Mouse (Mus musculus): ENCODE results near the gene Lce1k. TPM values are rescaled to one million over a fixed set of nuclear protein-coding genes. Genes with fewer than 3 reads are reported as not detected.

The Lce1k gene
- polyA plus RNA-seq (2012; rRNA removed; ENCODE audit: low replicate concordance), result 0.76 TPM in 1 of 2 replicates, not detected in the other

GRCm38 (mm10) chr3:92807791-92808190 is at the start of gene Lce1k:
Gene Lce1k, minus strand, starts transcription at chr3:92807891.

GRCm38 (mm10) chr3:92851186-92851585 is 43.5 kb upstream of the Lce1k start, which contains the start of gene Lce1l:
Gene Lce1l, minus strand, starts transcription at chr3:92851286.

GRCm38 (mm10) chr3:92827108-92827507 is 19.4 kb upstream of the Lce1k start, which contains the start of gene Kprp:
Gene Kprp, minus strand, starts transcription at chr3:92827247.

GRCm38 (mm10) chr3:92790414-92790813 is 17.3 kb downstream of the Lce1k start, which contains the start of gene Lce1j:
Gene Lce1j, minus strand, starts transcription at chr3:92790514.

GRCm38 (mm10) chr3:92778799-92779198 is 28.9 kb downstream of the Lce1k start, which contains the start of gene Lce1i:
Gene Lce1i, minus strand, starts transcription at chr3:92778899.

GRCm38 (mm10) chr3:92764965-92765364 is 42.7 kb downstream of the Lce1k start, which contains the start of gene Lce1h:
Gene Lce1h, minus strand, starts transcription at chr3:92765065.

Other genes with a start within 250 kb of the Lce1k start
- 1.4 TPM in 1 of 2 replicates, not detected in the other for gene Ivl, start 234.2 kb downstream of the Lce1k start, polyA plus RNA-seq (2012; rRNA removed; ENCODE audit: low replicate concordance)
- gene Smcp, start 218.9 kb downstream of the Lce1k start, polyA plus RNA-seq (2012; rRNA removed; ENCODE audit: low replicate concordance), result 0.24 TPM in 1 of 2 replicates, not detected in the other
- gene 2210017I01Rik, start 200.4 kb downstream of the Lce1k start, polyA plus RNA-seq (2012; rRNA removed; ENCODE audit: low replicate concordance), result 0.20 TPM in 1 of 2 replicates, not detected in the other
- gene Lce6a, start 186.2 kb downstream of the Lce1k start, polyA plus RNA-seq (2012; rRNA removed; ENCODE audit: low replicate concordance), result 0.66 and 1.3 TPM in 2 replicates
- 0.86 and 4.6 TPM in 2 replicates for gene Lce1a1, start 159.6 kb downstream of the Lce1k start, polyA plus RNA-seq (2012; rRNA removed; ENCODE audit: low replicate concordance)
- gene Lce1b, start 151.0 kb downstream of the Lce1k start, polyA plus RNA-seq (2012; rRNA removed; ENCODE audit: low replicate concordance), result 1.4 and 8.5 TPM in 2 replicates
- gene Lce1a2, start 137.6 kb downstream of the Lce1k start, polyA plus RNA-seq (2012; rRNA removed; ENCODE audit: low replicate concordance), result 0.92 and 8.4 TPM in 2 replicates
- gene Lce1c, start 128.6 kb downstream of the Lce1k start, polyA plus RNA-seq (2012; rRNA removed; ENCODE audit: low replicate concordance), result 1.2 and 5.9 TPM in 2 replicates
- 0.31 and 3.0 TPM in 2 replicates for gene Lce1d, start 120.7 kb downstream of the Lce1k start, polyA plus RNA-seq (2012; rRNA removed; ENCODE audit: low replicate concordance)
- gene Lce1e, start 98.8 kb downstream of the Lce1k start, polyA plus RNA-seq (2012; rRNA removed; ENCODE audit: low replicate concordance), result 0.93 TPM in 1 of 2 replicates, not detected in the other
- 0.91 TPM in 1 of 2 replicates, not detected in the other for gene Lce1f, start 87.5 kb downstream of the Lce1k start, polyA plus RNA-seq (2012; rRNA removed; ENCODE audit: low replicate concordance)
- not detected in 2 replicates for gene Gm38119, start 68.8 kb downstream of the Lce1k start, polyA plus RNA-seq (2012; rRNA removed; ENCODE audit: low replicate concordance)
- not detected in 2 replicates for gene Lce1g, start 55.6 kb downstream of the Lce1k start, polyA plus RNA-seq (2012; rRNA removed; ENCODE audit: low replicate concordance)
- gene Lce1h, start 42.8 kb downstream of the Lce1k start, polyA plus RNA-seq (2012; rRNA removed; ENCODE audit: low replicate concordance), result 0.22 and 0.56 TPM in 2 replicates
- gene Lce1i, start 29.0 kb downstream of the Lce1k start, polyA plus RNA-seq (2012; rRNA removed; ENCODE audit: low replicate concordance), result 1.3 TPM in 1 of 2 replicates, not detected in the other
- gene Lce1j, start 17.4 kb downstream of the Lce1k start, polyA plus RNA-seq (2012; rRNA removed; ENCODE audit: low replicate concordance), result 0.95 TPM in 1 of 2 replicates, not detected in the other
- gene Kprp, start 19.4 kb upstream of the Lce1k start, polyA plus RNA-seq (2012; rRNA removed; ENCODE audit: low replicate concordance), result 0.30 and 3.9 TPM in 2 replicates
- 5.9 TPM in 1 of 2 replicates, not detected in the other for gene Lce1l, start 43.4 kb upstream of the Lce1k start, polyA plus RNA-seq (2012; rRNA removed; ENCODE audit: low replicate concordance)
- gene 2310050C09Rik, start 62.3 kb upstream of the Lce1k start, polyA plus RNA-seq (2012; rRNA removed; ENCODE audit: low replicate concordance), result 0.25 and 9.0 TPM in 2 replicates
- not detected in 2 replicates for gene Lce3a, start 118.3 kb upstream of the Lce1k start, polyA plus RNA-seq (2012; rRNA removed; ENCODE audit: low replicate concordance)
- gene Lce3b, start 125.1 kb upstream of the Lce1k start, polyA plus RNA-seq (2012; rRNA removed; ENCODE audit: low replicate concordance), result not detected in 2 replicates
- gene Lce3c, start 136.6 kb upstream of the Lce1k start, polyA plus RNA-seq (2012; rRNA removed; ENCODE audit: low replicate concordance), result not detected in 2 replicates
- gene Lce3d, start 149.5 kb upstream of the Lce1k start, polyA plus RNA-seq (2012; rRNA removed; ENCODE audit: low replicate concordance), result not detected in 2 replicates
- gene Lce3e, start 159.2 kb upstream of the Lce1k start, polyA plus RNA-seq (2012; rRNA removed; ENCODE audit: low replicate concordance), result not detected in 2 replicates
- gene Lce3f, start 184.3 kb upstream of the Lce1k start, polyA plus RNA-seq (2012; rRNA removed; ENCODE audit: low replicate concordance), result 0.30 TPM in 1 of 2 replicates, not detected in the other
- 0.85 and 11.7 TPM in 2 replicates for gene Crct1, start 207.8 kb upstream of the Lce1k start, polyA plus RNA-seq (2012; rRNA removed; ENCODE audit: low replicate concordance)
- 1.9 and 9.2 TPM in 2 replicates for gene Lce1m, start 211.2 kb upstream of the Lce1k start, polyA plus RNA-seq (2012; rRNA removed; ENCODE audit: low replicate concordance)